Mouse (Mus musculus) forebrain, embryonic 11.5 days (tissue): Measurements from ENCODE around the gene Agap1. TPM values are rescaled to one million over a fixed set of nuclear protein-coding genes. Genes with fewer than 3 reads are reported as not detected.
A peak's percentile ranks its signal among the peaks of the same experiment; 100 is the strongest.

Source experiments
- ATAC-seq: fragments of 200-750 bp; cut with Nextera tagmentation; replicated peaks from 2 replicates; pipeline ENCODE4 v1.8.0; 2017; ENCODE audit warnings: moderate TSS enrichment; ENCODE audit not compliant: low FRiP score
- DNase-seq: peaks from one replicate; pipeline ENCODE4 v3.0.0-alpha.2; 2017; ENCODE audit warnings: low spot score
- H3K27ac ChIP-seq: fragments of 300-500 bp; sonication (generic); 2 replicates; pipeline ENCODE4 v1.5.1; 2014; ENCODE audit warnings: low read depth, low read length
- H3K27me3 ChIP-seq: fragments of 300-500 bp; sonication (generic); 2 replicates; pipeline ENCODE4 v1.6.1; 2014; ENCODE audit warnings: mild to moderate bottlenecking, low read length, mixed read lengths; ENCODE audit not compliant: control insufficient read depth, insufficient read depth
- H3K36me3 ChIP-seq: fragments of 300-500 bp; sonication (generic); 2 replicates; pipeline ENCODE4 v1.6.1; 2014; ENCODE audit warnings: mild to moderate bottlenecking, low read length, moderate library complexity, mixed read lengths; ENCODE audit not compliant: control insufficient read depth, insufficient read depth
- H3K4me1 ChIP-seq: fragments of 300-500 bp; sonication (generic); replicated peaks from 2 replicates; pipeline ENCODE4 v1.6.1; 2014; ENCODE audit warnings: low read length, mixed read lengths; ENCODE audit not compliant: control insufficient read depth, insufficient read depth
- H3K4me2 ChIP-seq: fragments of 300-500 bp; sonication (generic); 2 replicates; pipeline ENCODE4 v1.6.1; 2014; ENCODE audit warnings: low read depth, mild to moderate bottlenecking, low read length, moderate library complexity, mixed read lengths; ENCODE audit not compliant: severe bottlenecking
- H3K4me3 ChIP-seq: fragments of 300-500 bp; sonication (generic); 2 replicates; pipeline ENCODE4 v1.5.1; 2014; ENCODE audit warnings: low read depth, low read length
- H3K9ac ChIP-seq: fragments of 300-500 bp; sonication (generic); 2 replicates; pipeline ENCODE4 v1.6.1; 2014; ENCODE audit warnings: low read length
- H3K9me3 ChIP-seq: fragments of 300-500 bp; sonication (generic); 2 replicates; pipeline ENCODE4 v1.6.1; 2016; ENCODE audit warnings: low read length, mixed read lengths; ENCODE audit not compliant: control insufficient read depth
- WGBS: fragments of 180-500 bp; shearing (Covaris S2); extraction: QIAGEN DNeasy Blood & Tissue Kit; methylation state at CpG from one replicate; pipeline ENCODE4 v1.1.7; 2014; 5-methylcytosine and 5-hydroxymethylcytosine counted together
- polyA plus RNA-seq: library from polyadenylated mRNA; unstranded; fragments of >200 nt; fragmentation: Nextera tagmentation; extraction: Ambion mirVana; gene quantifications from 2 replicates; pipeline ENCODE4 v1.2.1, GENCODE M21; 2014

The Agap1 gene
- polyA plus RNA-seq, 1 experiment from 2014 or later: 36.1 TPM

- Histone ChIP-seq H3K9me3 (no peaks in the 10 kb centered on the region), H3K27ac (no peak overlapping the region), H3K27me3 (no peaks in the 10 kb centered on the region; the same call in 1 of the 2 replicates), H3K9ac (no peak overlapping the region), H3K4me3 (no peak overlapping the region), H3K4me1 (peaks cover 2% of the 10 kb centered on the region; the same call in 1 of the 2 replicates), H3K4me2 (no peak overlapping the region), H3K36me3 (no peaks in the 10 kb centered on the region)
- no peak for ATAC-seq
- 18% methylated on average over 3 of the region's 3 CpGs for WGBS
- peak; percentile 75 for DNase-seq
These were observed 309.3 kb downstream of the Agap1 start for GRCm38 (mm10) chr1:89763912-89764311.

GRCm38 (mm10) chr1:89766891-89767290, 312.3 kb downstream of the Agap1 start:
- WGBS: 64% methylated on average over 8 of the region's 8 CpGs
- no peaks in the 10 kb centered on the region for H3K9me3 ChIP-seq

GRCm38 (mm10) chr1:89769641-89770040, 315.0 kb downstream of the Agap1 start:
- no peak for ATAC-seq
- no peaks in the 10 kb centered on the region for H3K36me3 ChIP-seq
- WGBS: 78% methylated on average over 4 of the region's 4 CpGs

More at GRCm38 (mm10) chr1:89766891-89767290, 312.3 kb downstream of the Agap1 start:
- H3K4me3 ChIP-seq: no peak overlapping the region
- no peak overlapping the region for H3K27ac ChIP-seq
- no peaks in the 10 kb centered on the region for H3K36me3 ChIP-seq
- no peak overlapping the region for H3K9ac ChIP-seq
- ATAC-seq (no peak), DNase-seq (no peak)
- H3K4me1 ChIP-seq: peaks cover 2% of the 10 kb centered on the region; the same call in 1 of the 2 replicates
- H3K4me2 ChIP-seq: no peak overlapping the region
- H3K27me3 ChIP-seq: no peaks in the 10 kb centered on the region; the same call in 1 of the 2 replicates

DNA sequence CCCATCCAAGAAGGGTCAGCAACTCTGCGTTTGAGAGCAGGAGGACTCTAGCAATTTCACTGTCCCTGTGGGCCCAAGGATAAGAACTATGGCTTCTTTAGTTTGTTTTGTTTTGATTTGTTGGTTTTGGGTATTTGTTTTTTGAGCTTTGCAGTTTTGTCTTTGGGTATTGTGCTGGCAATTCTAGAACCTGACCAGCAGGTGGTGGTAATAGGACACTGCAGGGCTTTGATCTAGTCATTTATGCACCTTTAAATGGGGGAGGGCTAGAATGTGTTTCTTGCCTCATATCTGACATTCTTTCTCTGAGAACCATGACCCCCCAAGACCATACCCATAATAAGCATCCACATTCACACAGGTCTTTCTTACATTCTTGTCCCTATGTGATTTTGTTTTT, 315.7 kb downstream of the Agap1 start:
- DNase-seq (no peak), ATAC-seq (no peak)
- H3K4me3 ChIP-seq: no peak overlapping the region
- H3K4me1 ChIP-seq: no peaks in the 10 kb centered on the region; the same call in 1 of the 2 replicates
- no peak overlapping the region for H3K4me2 ChIP-seq
- no peaks in the 10 kb centered on the region for H3K27me3 ChIP-seq
- WGBS: 83% methylated on average over 1 of the region's 1 CpGs
- no peaks in the 10 kb centered on the region for H3K9me3 ChIP-seq
- no peak overlapping the region for H3K27ac ChIP-seq
- H3K9ac ChIP-seq: no peak overlapping the region
- no peaks in the 10 kb centered on the region for H3K36me3 ChIP-seq

More at GRCm38 (mm10) chr1:89769641-89770040, 315.0 kb downstream of the Agap1 start:
- Histone ChIP-seq H3K4me3 (no peak overlapping the region), H3K4me1 (no peaks in the 10 kb centered on the region; the same call in 1 of the 2 replicates), H3K27me3 (no peaks in the 10 kb centered on the region), H3K27ac (no peak overlapping the region), H3K9ac (no peak overlapping the region), H3K9me3 (no peaks in the 10 kb centered on the region), H3K4me2 (no peak overlapping the region)
- no peak for DNase-seq

DNA sequence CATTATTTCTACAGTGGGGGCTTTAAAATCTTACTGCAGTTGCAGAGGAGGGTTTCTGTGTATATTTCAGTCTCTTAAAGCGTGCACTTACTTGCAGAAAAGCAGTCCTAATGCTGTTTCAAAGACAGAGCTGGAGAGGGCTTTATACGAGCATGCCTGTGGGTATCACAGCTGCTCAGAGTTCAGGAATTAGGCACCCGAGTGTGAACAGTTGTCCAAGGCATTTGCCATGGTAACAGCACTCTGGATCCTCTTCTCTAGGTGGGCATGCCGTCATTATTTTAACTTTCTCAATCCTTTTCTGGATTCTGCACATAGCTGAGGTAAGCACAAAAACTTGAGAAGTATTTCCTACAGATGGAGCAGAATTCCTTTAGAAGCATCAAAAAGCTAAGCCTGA, 321.1 kb downstream of the Agap1 start:
- Histone ChIP-seq H3K27me3 (no peaks in the 10 kb centered on the region), H3K9me3 (no peaks in the 10 kb centered on the region), H3K27ac (no peak overlapping the region), H3K4me1 (no peaks in the 10 kb centered on the region), H3K4me2 (no peak overlapping the region), H3K4me3 (no peak overlapping the region), H3K9ac (no peak overlapping the region), H3K36me3 (no peaks in the 10 kb centered on the region)
- no peak for ATAC-seq
- WGBS: 48% methylated on average over 4 of the region's 4 CpGs
- DNase-seq: no peak

GRCm38 (mm10) chr1:89780675-89781074, 326.1 kb downstream of the Agap1 start:
- Histone ChIP-seq H3K9ac (no peak overlapping the region), H3K4me3 (no peak overlapping the region), H3K27me3 (no peaks in the 10 kb centered on the region), H3K36me3 (no peaks in the 10 kb centered on the region), H3K4me2 (no peak overlapping the region), H3K4me1 (no peaks in the 10 kb centered on the region; the same call in 1 of the 2 replicates), H3K9me3 (no peaks in the 10 kb centered on the region), H3K27ac (no peak overlapping the region)
- DNase-seq: no peak
- ATAC-seq: no peak
- WGBS: 95% methylated on average over 2 of the region's 2 CpGs

DNA sequence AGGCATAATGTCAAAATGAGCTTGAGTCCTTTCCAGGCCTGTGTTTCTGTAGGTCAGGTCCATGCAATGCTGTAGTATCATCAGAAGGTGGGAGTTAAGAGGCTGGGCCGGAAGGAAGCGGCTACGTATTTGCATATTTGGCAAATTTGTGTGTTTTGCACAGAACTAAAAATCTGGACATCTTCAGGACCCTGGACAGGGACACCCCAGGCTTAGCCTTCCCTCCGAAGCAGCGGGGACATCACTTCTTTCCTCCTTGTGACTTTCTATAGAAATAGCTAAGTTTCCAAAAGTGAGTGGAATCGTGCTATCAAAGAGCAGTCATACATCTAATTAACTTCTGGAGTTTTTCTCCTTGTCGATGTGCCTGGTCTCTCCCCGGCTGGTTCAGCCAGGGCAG, 327.3 kb downstream of the Agap1 start:
- Histone ChIP-seq H3K36me3 (no peaks in the 10 kb centered on the region), H3K27ac (no peak overlapping the region), H3K4me2 (no peak overlapping the region), H3K4me1 (peaks cover 7% of the 10 kb centered on the region; the same call in 1 of the 2 replicates), H3K4me3 (no peak overlapping the region), H3K27me3 (no peaks in the 10 kb centered on the region), H3K9ac (no peak overlapping the region), H3K9me3 (no peaks in the 10 kb centered on the region)
- WGBS: 78% methylated on average over 8 of the region's 8 CpGs
- DNase-seq (no peak), ATAC-seq (no peak)

- H3K4me1 ChIP-seq: peaks cover 7% of the 10 kb centered on the region; the same call in 1 of the 2 replicates
- H3K4me3 ChIP-seq: no peak overlapping the region
- WGBS: 90% methylated on average over 6 of the region's 6 CpGs
- no peak overlapping the region for H3K4me2 ChIP-seq
- H3K27me3 ChIP-seq: no peaks in the 10 kb centered on the region
- H3K9me3 ChIP-seq: no peaks in the 10 kb centered on the region
- H3K36me3 ChIP-seq: no peaks in the 10 kb centered on the region; the same call in 1 of the 2 replicates
- DNase-seq (no peak), ATAC-seq (no peak)
- no peak overlapping the region for H3K27ac ChIP-seq
- H3K9ac ChIP-seq: no peak overlapping the region
These were observed 332.2 kb downstream of the Agap1 start for GRCm38 (mm10) chr1:89786793-89787192.

- ATAC-seq (no peak), DNase-seq (no peak)
- Histone ChIP-seq H3K4me2 (no peak overlapping the region), H3K9me3 (no peaks in the 10 kb centered on the region), H3K4me1 (no peaks in the 10 kb centered on the region), H3K27me3 (no peaks in the 10 kb centered on the region), H3K36me3 (no peaks in the 10 kb centered on the region), H3K4me3 (no peak overlapping the region), H3K9ac (no peak overlapping the region), H3K27ac (no peak overlapping the region)
- 68% methylated on average over 14 of the region's 14 CpGs for WGBS
These were observed 344.1 kb downstream of the Agap1 start for GRCm38 (mm10) chr1:89798724-89799123.
